Mouse (Mus musculus) myocyte (in vitro differentiated cells): ENCODE measurements around the gene Btg1.

Experiments
- CEBPB ChIP-seq: IDR thresholded peaks from 2 replicates; pipeline ENCODE4 v1.6.1; 2011; ENCODE audit warnings: mild to moderate bottlenecking, moderate library complexity; ENCODE audit not compliant: poor library complexity, insufficient read depth, severe bottlenecking
- E2F4 ChIP-seq: IDR thresholded peaks from one replicate; pipeline ENCODE4 v1.6.1; 2011; ENCODE audit warnings: mild to moderate bottlenecking, control low read depth, moderate library complexity; ENCODE audit not compliant: insufficient read depth
- MAX ChIP-seq: IDR thresholded peaks from one replicate; pipeline ENCODE4 v1.6.1; 2011; ENCODE audit warnings: low read depth, mild to moderate bottlenecking, control low read depth
- MYOD1 ChIP-seq, 3 experiments: IDR thresholded peaks; one replicate each; pipeline ENCODE4 v1.6.1; 2011; ENCODE audit warnings: control low read depth in 2 of 3, low read depth in 2 of 3, mild to moderate bottlenecking in 2 of 3, moderate library complexity in 1 of 3; ENCODE audit not compliant: insufficient read length in 2 of 3, control insufficient read depth in 1 of 3
- MYOG ChIP-seq, 3 experiments: IDR thresholded peaks; one replicate each; pipeline ENCODE4 v1.6.1; 2011; ENCODE audit warnings: control low read depth in 2 of 3, low read depth in 2 of 3, mild to moderate bottlenecking in 2 of 3; ENCODE audit not compliant: insufficient read length in 2 of 3, control insufficient read depth in 1 of 3, insufficient read depth in 1 of 3
- POLR2A ChIP-seq: IDR thresholded peaks from one replicate; pipeline ENCODE4 v1.6.1; 2011; ENCODE audit warnings: low read depth, mild to moderate bottlenecking, control low read depth, moderate library complexity; ENCODE audit not compliant: insufficient read length
- POLR2AphosphoS2 ChIP-seq: IDR thresholded peaks from one replicate; pipeline ENCODE4 v1.6.1; 2011; ENCODE audit warnings: low read depth, control low read depth; ENCODE audit not compliant: insufficient read length
- SRF ChIP-seq: IDR thresholded peaks from one replicate; pipeline ENCODE4 v1.6.1; 2011; ENCODE audit warnings: low read depth; ENCODE audit not compliant: control insufficient read depth, insufficient read length
- TCF12 ChIP-seq: IDR thresholded peaks from one replicate; pipeline ENCODE4 v1.6.1; 2011; ENCODE audit warnings: mild to moderate bottlenecking, control low read depth; ENCODE audit not compliant: poor library complexity, insufficient read depth, severe bottlenecking
- TCF3 ChIP-seq: IDR thresholded peaks from one replicate; pipeline ENCODE4 v1.6.1; 2011; ENCODE audit warnings: low read depth, control low read depth; ENCODE audit not compliant: insufficient read length
- USF1 ChIP-seq: IDR thresholded peaks from one replicate; pipeline ENCODE4 v1.6.1; 2011; ENCODE audit warnings: low read depth, mild to moderate bottlenecking, control low read depth, moderate library complexity

- TF ChIP-seq E2F4 (no peak), POLR2A (no peak), MYOD1 (IDR thresholded peaks at IDR 0.05; ENCODE audit: control insufficient read depth in 1 of 3, insufficient read length in 2 of 3, low read depth in 2 of 3) (no peak), USF1 (no peak), TCF12 (no peak), MAX (no peak), CEBPB (no peak), POLR2AphosphoS2 (no peak), TCF3 (no peak), MYOG (IDR thresholded peaks at IDR 0.05; ENCODE audit: control insufficient read depth in 1 of 3, insufficient read depth in 1 of 3, insufficient read length in 2 of 3, low read depth in 2 of 3) (no peak), SRF (no peak)
Observed at GRCm38 (mm10) chr10:96621361-96621945, 4.6 kb downstream of the Btg1 start.
